Mouse (Mus musculus) liver, embryonic 14.5 days (tissue): Measurements from ENCODE around the gene Dnaja2. TPM values are rescaled to one million over a fixed set of nuclear protein-coding genes. Genes with fewer than 3 reads are reported as not detected.

Experiments
- ATAC-seq: fragments of 200-750 bp; cut with Nextera tagmentation; 2 replicates; pipeline ENCODE4 v1.8.0; 2017; ENCODE audit warnings: moderate number of reproducible peaks, mild to moderate bottlenecking, moderate library complexity; ENCODE audit not compliant: insufficient read depth
- DNase-seq, 3 experiments: peaks; one replicate each; pipeline ENCODE4 v3.0.0-alpha.2; 2012 to 2013; ENCODE audit warnings: low read depth in 3 of 3, low spot score in 3 of 3
- H3K27ac ChIP-seq: fragments of 300-500 bp; sonication (generic); 2 replicates; pipeline ENCODE4 v1.5.1; 2014; ENCODE audit warnings: moderate library complexity, mild to moderate bottlenecking, control low read depth, inconsistent platforms
- H3K27me3 ChIP-seq: fragments of 300-500 bp; sonication (generic); 2 replicates; pipeline ENCODE4 v1.6.1; 2014; ENCODE audit warnings: mild to moderate bottlenecking, low read length, moderate library complexity; ENCODE audit not compliant: control insufficient read depth, insufficient read depth
- H3K36me3 ChIP-seq: fragments of 300-500 bp; sonication (generic); replicated peaks from 2 replicates; pipeline ENCODE4 v1.6.1; 2014; ENCODE audit warnings: low read depth; ENCODE audit not compliant: control insufficient read depth, insufficient read depth
- H3K4me1 ChIP-seq, 2 experiments: fragments of 200-500 bp in 1 of 2; fragments of 300-500 bp in 1 of 2; sonication (generic) in 1 of 2; replicated peaks; 2 replicates each; pipeline ENCODE4 v1.6.1; 2012 to 2014; ENCODE audit warnings: antibody characterized with exemption in 1 of 2, inconsistent platforms in 1 of 2, low read length in 1 of 2; ENCODE audit not compliant: control insufficient read depth in 2 of 2, insufficient read depth in 2 of 2
- H3K4me2 ChIP-seq: fragments of 300-500 bp; sonication (generic); 2 replicates; pipeline ENCODE4 v1.6.1; 2014; ENCODE audit warnings: low read depth, mild to moderate bottlenecking, control low read depth, moderate library complexity
- H3K4me3 ChIP-seq, 2 experiments: fragments of 200-500 bp in 1 of 2; fragments of 300-500 bp in 1 of 2; sonication (generic) in 1 of 2; 2 replicates each; pipeline ENCODE4 v1.5.1; 2012 to 2014; ENCODE audit warnings: low read depth in 2 of 2, low read length in 2 of 2, mild to moderate bottlenecking in 2 of 2, control low read depth in 1 of 2, inconsistent platforms in 1 of 2, moderate library complexity in 1 of 2; ENCODE audit not compliant: insufficient read depth in 1 of 2
- H3K9ac ChIP-seq: fragments of 300-500 bp; sonication (generic); replicated peaks from 2 replicates; pipeline ENCODE4 v1.6.1; 2014; ENCODE audit warnings: mild to moderate bottlenecking, control low read depth, moderate library complexity
- H3K9me3 ChIP-seq: fragments of 300-500 bp; sonication (generic); 2 replicates; pipeline ENCODE4 v1.6.1; 2016; ENCODE audit warnings: low read length, mixed read lengths; ENCODE audit not compliant: control insufficient read depth
- CTCF ChIP-seq: IDR thresholded peaks from 2 replicates; pipeline ENCODE4 v1.5.1; 2016; ENCODE audit warnings: antibody characterized with exemption, low read depth, control low read depth
- EP300 ChIP-seq: IDR thresholded peaks from 2 replicates; pipeline ENCODE4 v1.6.1; 2016; ENCODE audit warnings: antibody characterized with exemption, low read depth
- WGBS: fragments of 180-500 bp; shearing (Covaris S2); extraction: QIAGEN DNeasy Blood & Tissue Kit; methylation state at CpG from one replicate; pipeline ENCODE4 v1.1.7; 2014; ENCODE audit not compliant: insufficient replicate concordance; 5-methylcytosine and 5-hydroxymethylcytosine counted together
- polyA plus RNA-seq, 2 experiments: library from polyadenylated mRNA; depleted of rRNA in 1 of 2; stranded (reverse) in 1 of 2; unstranded in 1 of 2; fragments of >200 nt; fragmentation: Nextera tagmentation in 1 of 2; extraction: Ambion mirVana in 1 of 2; gene quantifications; 2 replicates each; pipeline versions ENCODE4 v1.2.1 to v1.2.3; 2012 to 2014

The Dnaja2 gene
- polyA plus RNA-seq, 2 experiments, result 26.9 to 73.3 TPM

GRCm38 (mm10) chr8:85517956-85518355 lies 37.2 kb downstream of the Dnaja2 start:
- no peak for ATAC-seq
- WGBS, result 71% methylated on average over 10 of the region's 10 CpGs
- no peaks in the 10 kb centered on the region for H3K4me1 ChIP-seq
- no peak for DNase-seq
- H3K4me3 ChIP-seq, result no peak overlapping the region
- no peak overlapping the region for H3K4me2 ChIP-seq
- no peak overlapping the region for H3K27ac ChIP-seq
- no peak for TF ChIP-seq CTCF
- TF ChIP-seq EP300, result no peak
- no peak overlapping the region for H3K9ac ChIP-seq
- H3K9me3 ChIP-seq, result no peaks in the 10 kb centered on the region
- no peaks in the 10 kb centered on the region for H3K27me3 ChIP-seq
- H3K36me3 ChIP-seq, result no peaks in the 10 kb centered on the region

GRCm38 (mm10) chr8:85517336-85517735 lies 37.8 kb downstream of the Dnaja2 start:
- Histone ChIP-seq H3K9ac (no peak overlapping the region), H3K9me3 (no peaks in the 10 kb centered on the region), H3K4me3 (no peak overlapping the region), H3K36me3 (no peaks in the 10 kb centered on the region), H3K4me1 (no peaks in the 10 kb centered on the region), H3K4me2 (no peak overlapping the region), H3K27ac (no peak overlapping the region), H3K27me3 (no peaks in the 10 kb centered on the region)
- no peak for DNase-seq
- no peak for TF ChIP-seq EP300
- TF ChIP-seq CTCF, result no peak
- ATAC-seq, result no peak
- WGBS, result 64% methylated on average over 4 of the region's 4 CpGs

GRCm38 (mm10) chr8:85515391-85515790 lies 39.8 kb downstream of the Dnaja2 start:
- no peak overlapping the region for H3K4me3 ChIP-seq
- 49% methylated on average over 7 of the region's 7 CpGs for WGBS
- H3K9ac ChIP-seq, result no peak overlapping the region
- no peaks in the 10 kb centered on the region for H3K9me3 ChIP-seq
- ATAC-seq, result no peak
- H3K36me3 ChIP-seq, result no peaks in the 10 kb centered on the region
- H3K4me2 ChIP-seq, result no peak overlapping the region
- no peak for DNase-seq
- H3K27ac ChIP-seq, result no peak overlapping the region
- H3K27me3 ChIP-seq, result no peaks in the 10 kb centered on the region
- H3K4me1 ChIP-seq, result no peaks in the 10 kb centered on the region
- TF ChIP-seq CTCF (no peak), EP300 (no peak)

DNA sequence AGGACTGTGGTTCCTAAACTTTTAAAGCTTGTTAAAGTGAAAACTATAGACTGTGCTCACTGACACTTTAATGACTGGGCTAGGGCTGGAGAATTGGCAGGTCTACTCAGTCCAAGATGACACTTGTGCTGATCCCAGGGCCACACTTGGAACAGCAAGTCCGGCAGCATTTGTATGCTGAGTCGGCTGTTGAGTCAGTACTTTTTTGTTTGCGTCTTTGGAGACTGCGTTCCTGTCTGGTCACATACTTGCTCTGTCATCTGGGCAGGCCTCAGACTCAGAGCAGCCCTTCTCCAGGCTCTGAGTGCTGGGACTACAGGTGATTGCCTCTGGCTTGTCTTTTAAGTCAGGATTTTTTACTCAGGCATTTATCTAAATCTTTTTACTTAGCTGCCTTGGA lies 41.9 kb downstream of the Dnaja2 start:
- Histone ChIP-seq H3K4me2 (no peak overlapping the region), H3K36me3 (no peaks in the 10 kb centered on the region), H3K4me1 (no peaks in the 10 kb centered on the region), H3K9ac (no peak overlapping the region), H3K27ac (no peak overlapping the region), H3K9me3 (no peaks in the 10 kb centered on the region), H3K27me3 (no peaks in the 10 kb centered on the region), H3K4me3 (no peak overlapping the region)
- ATAC-seq, result no peak
- 63% methylated on average over 4 of the region's 4 CpGs for WGBS
- no peak for TF ChIP-seq CTCF
- no peak for TF ChIP-seq EP300
- DNase-seq, result no peak

GRCm38 (mm10) chr8:85512234-85512633 lies 42.9 kb downstream of the Dnaja2 start:
- no peak overlapping the region for H3K4me3 ChIP-seq
- DNase-seq (no peak), ATAC-seq (no peak)
- no peaks in the 10 kb centered on the region for H3K36me3 ChIP-seq
- no peak overlapping the region for H3K9ac ChIP-seq
- H3K27me3 ChIP-seq, result no peaks in the 10 kb centered on the region
- H3K4me1 ChIP-seq, result no peaks in the 10 kb centered on the region
- no peak overlapping the region for H3K27ac ChIP-seq
- no peaks in the 10 kb centered on the region for H3K9me3 ChIP-seq
- WGBS, result 72% methylated on average over 8 of the region's 8 CpGs
- TF ChIP-seq EP300, result no peak
- TF ChIP-seq CTCF, result no peak
- no peak overlapping the region for H3K4me2 ChIP-seq
